Mouse (Mus musculus): ENCODE data around the gene Olfr322.
"Not testable (repeated sequence)": the region's sequence is repeated elsewhere in the genome, so short reads cannot be mapped to it uniquely, and the experiment has no call there.

Gene Olfr322

GRCm38 (mm10) chr11:58658596-58658995 is at the start of gene Olfr322:
Gene Olfr322 (plus strand): TSS chr11:58658782.
- no peak for DNase-seq (ENCODE audit: extremely low spot score, low spot score)

GRCm38 (mm10) chr11:58613359-58613758 is 45.2 kb upstream of the Olfr322 start:
- no peak for DNase-seq (ENCODE audit: extremely low spot score, low spot score)

GRCm38 (mm10) chr11:58614526-58614925 is 44.1 kb upstream of the Olfr322 start:
- no peak for DNase-seq (ENCODE audit: extremely low spot score, low spot score)

- no peak for DNase-seq (ENCODE audit: extremely low spot score, low spot score)
Observed at GRCm38 (mm10) chr11:58615975-58616374, 42.6 kb upstream of the Olfr322 start, which contains the start of gene 2210407C18Rik. Gene 2210407C18Rik (minus strand): TSS chr11:58616075.

GRCm38 (mm10) chr11:58618369-58618768 is 40.2 kb upstream of the Olfr322 start:
- no peak for DNase-seq (ENCODE audit: extremely low spot score, low spot score)

GRCm38 (mm10) chr11:58618793-58619192 is 39.8 kb upstream of the Olfr322 start:
- no peak for DNase-seq (ENCODE audit: extremely low spot score, low spot score)

GRCm38 (mm10) chr11:58626146-58626545 is 32.4 kb upstream of the Olfr322 start:
- DNase-seq (ENCODE audit: extremely low spot score, low spot score), result no peak

GRCm38 (mm10) chr11:58630401-58630800 is 28.2 kb upstream of the Olfr322 start, which contains the start of gene Olfr323:
Gene Olfr323 (minus strand): TSS chr11:58630501.
- DNase-seq (ENCODE audit: extremely low spot score, low spot score), result no peak

GRCm38 (mm10) chr11:58634878-58635277 is 23.7 kb upstream of the Olfr322 start:
- no peak for DNase-seq (ENCODE audit: extremely low spot score, low spot score)

GRCm38 (mm10) chr11:58636376-58636977 is 22.1 kb upstream of the Olfr322 start:
- DNase-seq (ENCODE audit: extremely low spot score, low spot score), result peak; percentile 54

- DNase-seq (ENCODE audit: extremely low spot score, low spot score), result no peak
Observed at GRCm38 (mm10) chr11:58638176-58638701, 20.3 kb upstream of the Olfr322 start.

- peak; percentile 61 for DNase-seq (ENCODE audit: extremely low spot score, low spot score)
Observed at GRCm38 (mm10) chr11:58640272-58640867, 18.2 kb upstream of the Olfr322 start, which contains the start of gene Trim58. Gene Trim58 (plus strand): TSS chr11:58640465.

GRCm38 (mm10) chr11:58641057-58641456 is 17.5 kb upstream of the Olfr322 start:
- DNase-seq (ENCODE audit: extremely low spot score, low spot score), result no peak

- DNase-seq (ENCODE audit: extremely low spot score, low spot score), result no peak
Observed at GRCm38 (mm10) chr11:58641638-58642358, 16.8 kb upstream of the Olfr322 start.

GRCm38 (mm10) chr11:58643350-58643749 is 15.2 kb upstream of the Olfr322 start:
- DNase-seq (ENCODE audit: extremely low spot score, low spot score), result peak; percentile 34

- DNase-seq (ENCODE audit: extremely low spot score, low spot score), result no peak
Observed at GRCm38 (mm10) chr11:58655151-58655550, 3.4 kb upstream of the Olfr322 start.

GRCm38 (mm10) chr11:58669252-58669651 is 10.7 kb downstream of the Olfr322 start:
- no peak for DNase-seq (ENCODE audit: extremely low spot score, low spot score)

- DNase-seq (ENCODE audit: extremely low spot score, low spot score), result no peak
Observed at GRCm38 (mm10) chr11:58671825-58672224, 13.2 kb downstream of the Olfr322 start.

GRCm38 (mm10) chr11:58680799-58681198 is 22.2 kb downstream of the Olfr322 start, which contains the start of gene Olfr320:
Gene Olfr320 (plus strand): TSS chr11:58681099.
- DNase-seq (ENCODE audit: extremely low spot score, low spot score), result no peak

GRCm38 (mm10) chr11:58698862-58699261 is 40.3 kb downstream of the Olfr322 start, which contains the start of gene Olfr319:
Gene Olfr319 (plus strand): TSS chr11:58699162.
- DNase-seq (ENCODE audit: extremely low spot score, low spot score), result no peak

GRCm38 (mm10) chr11:58709086-58709485 is 50.5 kb downstream of the Olfr322 start:
- no peak for DNase-seq (ENCODE audit: extremely low spot score, low spot score)

- not testable (repeated sequence) for DNase-seq (ENCODE audit: extremely low spot score, low spot score)
Observed at GRCm38 (mm10) chr11:58717723-58718122, 59.1 kb downstream of the Olfr322 start.

Data from neural tube, embryonic 10.5 days (tissue).